23 mouse cellular contexts compared by ENCODE assay signal in the genomic region with DNA sequence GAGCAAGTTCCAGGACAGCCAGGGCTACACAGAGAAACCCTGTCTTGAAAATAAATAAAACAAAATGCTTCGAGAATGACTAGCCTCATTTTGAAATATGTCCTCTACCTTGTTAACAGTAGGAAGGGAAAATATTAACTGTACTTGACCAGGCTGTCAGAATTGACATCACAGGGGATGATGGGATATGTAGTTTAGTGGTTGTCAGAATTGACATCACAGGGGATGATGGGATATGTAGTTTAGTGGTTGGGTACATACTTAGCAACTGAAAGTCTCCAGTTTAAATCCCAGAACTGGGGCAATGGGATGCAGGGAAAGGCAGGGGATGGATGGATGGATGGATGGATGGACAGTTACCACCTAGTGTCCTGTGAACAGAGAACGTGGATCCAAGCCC. TPM values are rescaled to one million over a fixed set of nuclear protein-coding genes. Genes with fewer than 3 reads are reported as not detected.
DNase-seq lines count a peak whose midpoint lies in the region; ATAC-seq and TF ChIP-seq lines count a peak whose summit lies in the region.
"Had no signal": no experiment of that assay in that cellular context is flagged by ENCODE, and none has a peak within 500 bp of the region (broad histone marks: within the 10 kb centered on the region; RNA-seq: fewer than 3 reads in every experiment).

No protein-coding gene starts in this region.

- no peak overlapping the region for H3K4me3 ChIP-seq in hindbrain, postnatal 0 days (ENCODE audit: low read length)
- H3K4me3 ChIP-seq in hindbrain, embryonic 11.5 days (ENCODE audit: low read depth, low read length) = no peak overlapping the region
- no peak overlapping the region for H3K4me3 ChIP-seq in ES-E14 (ENCODE audit: insufficient read depth in 1 of 2, low read depth in 1 of 2, low read length in 2 of 2, poor library complexity in 1 of 2, severe bottlenecking in 1 of 2)
- H3K4me3 ChIP-seq: erythroblast, embryonic 14.5 days; heart, embryonic 12.5 days; kidney, embryonic 15.5 days; layer of hippocampus, adult 2 months; liver, embryonic 13.5 days; stomach, embryonic 15.5 days had no signal

- ATAC-seq in hindbrain, postnatal 0 days = no peak
- ATAC-seq in hindbrain, embryonic 11.5 days (ENCODE audit: low FRiP score) = no peak
- peak; percentile 42; the same call in 1 of the 2 replicates for ATAC-seq in megakaryocyte progenitor cell, adult 5-6 weeks (replicated peaks; ENCODE audit: poor library complexity)
- ATAC-seq: CD4-positive, CD25-positive, alpha-beta regulatory T cell, adult 4 months; inflammation-experienced regulatory T-cells, adult 6 months had no signal

- H3K9ac ChIP-seq in hindbrain, postnatal 0 days (replicated peaks; ENCODE audit: low read length) = no peak overlapping the region
- H3K9ac ChIP-seq in hindbrain, embryonic 11.5 days (ENCODE audit: low read depth, low read length) = no peak overlapping the region
- H3K9ac ChIP-seq in ES-E14 (ENCODE audit: insufficient read depth, low read depth, low read length, poor library complexity, severe bottlenecking) = no peak overlapping the region
- H3K9ac ChIP-seq: heart, embryonic 12.5 days; kidney, embryonic 15.5 days; liver, embryonic 13.5 days; stomach, embryonic 15.5 days had no signal

- in situ Hi-C loops in ES-E14 (cut with MboI; ENCODE audit: low sequenced_read_pairs in 2 of 2, unreplicated experiment in 2 of 2) = no loop called here

- H3K36me3 ChIP-seq in hindbrain, postnatal 0 days (ENCODE audit: insufficient read depth, low read length) = peaks cover 7% of the 10 kb centered on the region; the same call in 1 of the 2 replicates
- H3K36me3 ChIP-seq in hindbrain, embryonic 11.5 days (ENCODE audit: control insufficient read depth, insufficient read depth, low read length) = no peaks in the 10 kb centered on the region
- H3K36me3 ChIP-seq in ES-E14 (ENCODE audit: control insufficient read depth, insufficient read depth, low read length, poor library complexity, severe bottlenecking) = no peaks in the 10 kb centered on the region
- H3K36me3 ChIP-seq: kidney, embryonic 15.5 days; liver, embryonic 13.5 days; stomach, embryonic 15.5 days had no signal

- H3K9me3 ChIP-seq in hindbrain, postnatal 0 days (ENCODE audit: low read length) = no peaks in the 10 kb centered on the region
- H3K9me3 ChIP-seq in hindbrain, embryonic 11.5 days (ENCODE audit: control insufficient read depth, low read length) = no peaks in the 10 kb centered on the region
- no peaks in the 10 kb centered on the region for H3K9me3 ChIP-seq in ES-E14 (ENCODE audit: control insufficient read depth, insufficient read depth, low read depth, low read length)
- H3K9me3 ChIP-seq: heart, embryonic 12.5 days; kidney, embryonic 15.5 days; liver, embryonic 13.5 days; stomach, embryonic 15.5 days had no signal

- H3K4me1 ChIP-seq in hindbrain, postnatal 0 days (ENCODE audit: insufficient read depth, low read length) = no peaks in the 10 kb centered on the region
- no peaks in the 10 kb centered on the region for H3K4me1 ChIP-seq in hindbrain, embryonic 11.5 days (replicated peaks; ENCODE audit: control insufficient read depth, insufficient read depth, low read length)
- H3K4me1 ChIP-seq in ES-E14 (ENCODE audit: control insufficient read depth in 2 of 2, insufficient read depth in 2 of 2, low read length in 2 of 2, poor library complexity in 1 of 2) = 0 out of 4 replicates have a peak, but pooled peaks cover 0 to 2% of the 10 kb centered on the region in 2 experiments
- H3K4me1 ChIP-seq: heart, embryonic 12.5 days; kidney, embryonic 15.5 days; liver, embryonic 13.5 days; stomach, embryonic 15.5 days had no signal

- H3K27ac ChIP-seq in hindbrain, postnatal 0 days = no peak overlapping the region
- no peak overlapping the region for H3K27ac ChIP-seq in hindbrain, embryonic 11.5 days (ENCODE audit: low read depth, low read length)
- H3K27ac ChIP-seq in ES-E14 (ENCODE audit: insufficient read depth, low read depth, low read length, poor library complexity, severe bottlenecking) = no peak overlapping the region
- H3K27ac ChIP-seq: kidney, embryonic 15.5 days; layer of hippocampus, adult 2 months; liver, embryonic 13.5 days; stomach, embryonic 15.5 days had no signal

- peak; percentile 34 for DNase-seq in hindbrain, postnatal 0 days (ENCODE audit: low spot score)
- DNase-seq in hindbrain, embryonic 11.5 days (ENCODE audit: low spot score) = no peak
- peak; percentile 8 for DNase-seq in lung, postnatal 36 days
- no peak for DNase-seq in lung, postnatal 14 days
- DNase-seq in ES-E14 (ENCODE audit: low read depth, low spot score) = no peak
- DNase-seq in frontal cortex, postnatal 36 days (ENCODE audit: low spot score in 2 of 2) = no peak
- DNase-seq: adrenal gland, postnatal 14 days; cerebellum, adult 18-20 months; cerebellum, postnatal 36 days; heart, postnatal 4 days; left cerebral cortex, postnatal 4 days; liver, embryonic 13.5 days; lung, postnatal 4 days; right cerebral cortex, postnatal 14 days; thymus, adult 2 months had no signal

- 62% methylated on average over 2 of the region's 2 CpGs for WGBS in hindbrain, postnatal 0 days
- 63% methylated on average over 2 of the region's 2 CpGs for WGBS in hindbrain, embryonic 11.5 days

- TF ChIP-seq CTCF in hindbrain, postnatal 0 days (IDR thresholded peaks at IDR 0.05; ENCODE audit: low read depth) = no peak

- no peak overlapping the region for H3K4me2 ChIP-seq in hindbrain, postnatal 0 days (ENCODE audit: low read depth, low read length)
- no peak overlapping the region for H3K4me2 ChIP-seq in hindbrain, embryonic 11.5 days (replicated peaks; ENCODE audit: low read depth, low read length)
- H3K4me2 ChIP-seq: heart, embryonic 12.5 days; kidney, embryonic 15.5 days; liver, embryonic 13.5 days; stomach, embryonic 15.5 days had no signal

- H3K27me3 ChIP-seq in hindbrain, postnatal 0 days (ENCODE audit: insufficient read depth, low read length) = no peaks in the 10 kb centered on the region
- no peaks in the 10 kb centered on the region for H3K27me3 ChIP-seq in hindbrain, embryonic 11.5 days (ENCODE audit: control insufficient read depth, insufficient read depth, low read length)
- H3K27me3 ChIP-seq: heart, embryonic 12.5 days; kidney, embryonic 15.5 days; liver, embryonic 13.5 days; stomach, embryonic 15.5 days had no signal

TF ChIP-seq in ES-E14, 5 proteins besides CTCF, POLR2A, EP300 and RAD21:
- TF ChIP-seq ZC3H11A (IDR thresholded peaks at IDR 0.05; ENCODE audit: borderline replicate concordance, low read depth, low read length) (no peak), ZNF384 (IDR thresholded peaks at IDR 0.05; ENCODE audit: low read depth, low read length) (no peak), HCFC1 (IDR thresholded peaks at IDR 0.05; ENCODE audit: borderline replicate concordance, insufficient read depth, low read length) (peak; percentile 93)

RNA-seq across cellular contexts. Expression of gene Dnph1, which starts 16.8 kb away (rescaled TPM):
- total RNA-seq in hindbrain, postnatal 0 days (2014; rRNA removed) = 8.9 and 9.9 TPM in 2 replicates
- 19.2 and 23.4 TPM in 2 replicates for polyA plus RNA-seq in hindbrain, postnatal 0 days (2015; fragmentation: Nextera tagmentation; extraction: Ambion mirVana)
- 59.7 and 64.7 TPM in 2 replicates for polyA plus RNA-seq in hindbrain, embryonic 11.5 days (2014; fragmentation: Nextera tagmentation; extraction: Ambion mirVana)
- 44.1 and 48.2 TPM in 2 replicates for total RNA-seq in ES-E14 (2012; rRNA removed)
- total RNA-seq in megakaryocyte progenitor cell, adult 5-6 weeks (2015) = 41.5 and 45.7 TPM in 2 replicates
- 20.2 and 26.3 TPM in 2 replicates for total RNA-seq in megakaryocyte progenitor cell, adult 5-6 weeks (2017)

RNA-seq across cellular contexts. Expression of gene Ttbk1, which starts 25.9 kb away (rescaled TPM):
- 46.5 and 53.4 TPM in 2 replicates for total RNA-seq in hindbrain, postnatal 0 days (2014; rRNA removed)
- 6.3 and 6.5 TPM in 2 replicates for polyA plus RNA-seq in hindbrain, postnatal 0 days (2015; fragmentation: Nextera tagmentation; extraction: Ambion mirVana)
- polyA plus RNA-seq in hindbrain, embryonic 11.5 days (2014; fragmentation: Nextera tagmentation; extraction: Ambion mirVana) = 2.3 and 2.4 TPM in 2 replicates
- total RNA-seq in ES-E14 (2012; rRNA removed) = 0.98 and 1.2 TPM in 2 replicates
- total RNA-seq in megakaryocyte progenitor cell, adult 5-6 weeks (2015) = 0.02 TPM in 1 of 2 replicates, not detected in the other
- 0.14 TPM in 1 of 2 replicates, not detected in the other for total RNA-seq in megakaryocyte progenitor cell, adult 5-6 weeks (2017)

RNA-seq across cellular contexts. Expression of gene Cul9, which starts 32.9 kb away (rescaled TPM):
- 55.3 and 58.2 TPM in 2 replicates for total RNA-seq in hindbrain, postnatal 0 days (2014; rRNA removed)
- 12.2 and 14.4 TPM in 2 replicates for polyA plus RNA-seq in hindbrain, postnatal 0 days (2015; fragmentation: Nextera tagmentation; extraction: Ambion mirVana)
- 4.7 and 4.8 TPM in 2 replicates for polyA plus RNA-seq in hindbrain, embryonic 11.5 days (2014; fragmentation: Nextera tagmentation; extraction: Ambion mirVana)
- 1.8 and 4.5 TPM in 2 replicates for total RNA-seq in ES-E14 (2012; rRNA removed)
- total RNA-seq in megakaryocyte progenitor cell, adult 5-6 weeks (2015) = 9.2 and 12.4 TPM in 2 replicates
- total RNA-seq in megakaryocyte progenitor cell, adult 5-6 weeks (2017) = 12.4 and 12.5 TPM in 2 replicates

RNA-seq across cellular contexts. Expression of gene Srf, which starts 42.6 kb away (rescaled TPM):
- 67.0 and 67.3 TPM in 2 replicates for total RNA-seq in hindbrain, postnatal 0 days (2014; rRNA removed)
- polyA plus RNA-seq in hindbrain, postnatal 0 days (2015; fragmentation: Nextera tagmentation; extraction: Ambion mirVana) = 3.0 and 3.8 TPM in 2 replicates
- 5.1 and 8.2 TPM in 2 replicates for polyA plus RNA-seq in hindbrain, embryonic 11.5 days (2014; fragmentation: Nextera tagmentation; extraction: Ambion mirVana)
- total RNA-seq in ES-E14 (2012; rRNA removed) = 65.2 and 75.6 TPM in 2 replicates
- 36.5 and 43.5 TPM in 2 replicates for total RNA-seq in megakaryocyte progenitor cell, adult 5-6 weeks (2015)
- total RNA-seq in megakaryocyte progenitor cell, adult 5-6 weeks (2017) = 40.0 and 47.5 TPM in 2 replicates

Comparison
In these comparisons a context has a peak if more than half of its experiments do, and no peak if none do; other contexts are left out.
1. DNase-seq: peak in hindbrain, postnatal 0 days (single experiment) and lung, postnatal 36 days (single experiment); none in hindbrain, embryonic 11.5 days (single experiment), lung, postnatal 14 days (single experiment), ES-E14 (single experiment) and frontal cortex, postnatal 36 days (0 of 2).
2. RNA of gene Ttbk1, which starts 25.9 kb away (total RNA-seq): 46.5 to 53.4 TPM in hindbrain, postnatal 0 days; 0.98 to 1.2 TPM in ES-E14 and 0.02 to 0.14 TPM in megakaryocyte progenitor cell, adult 5-6 weeks; every median in the first group is over 10 times any median in the second.